Mouse (Mus musculus) forebrain, postnatal 0 days (tissue): ENCODE measurements around the gene Pex11b. TPM values are rescaled to one million over a fixed set of nuclear protein-coding genes. Genes with fewer than 3 reads are reported as not detected.

Source experiments
- ATAC-seq: fragments of 200-750 bp; cut with Nextera tagmentation; 2 replicates; pipeline ENCODE4 v1.8.0; 2017; ENCODE audit warnings: mild to moderate bottlenecking, moderate library complexity
- DNase-seq: peaks from one replicate; pipeline ENCODE4 v3.0.0-alpha.2; 2015
- H3K27ac ChIP-seq: fragments of 300-500 bp; sonication (generic); 2 replicates; pipeline ENCODE4 v1.5.1; 2014; ENCODE audit warnings: low read depth, mild to moderate bottlenecking, antibody characterized with exemption, low read length, moderate library complexity, mixed read lengths
- H3K27me3 ChIP-seq: fragments of 300-500 bp; sonication (generic); 2 replicates; pipeline ENCODE4 v1.6.1; 2014; ENCODE audit warnings: mild to moderate bottlenecking, low read length, mixed read lengths; ENCODE audit not compliant: insufficient read depth
- H3K36me3 ChIP-seq: fragments of 300-500 bp; sonication (generic); 2 replicates; pipeline ENCODE4 v1.6.1; 2014; ENCODE audit warnings: mild to moderate bottlenecking, moderate library complexity; ENCODE audit not compliant: insufficient read depth
- H3K4me1 ChIP-seq: fragments of 300-500 bp; sonication (generic); 2 replicates; pipeline ENCODE4 v1.6.1; 2014; ENCODE audit warnings: antibody characterized with exemption; ENCODE audit not compliant: insufficient read depth
- H3K4me2 ChIP-seq: fragments of 300-500 bp; sonication (generic); 2 replicates; pipeline ENCODE4 v1.6.1; 2014; ENCODE audit warnings: low read depth, mild to moderate bottlenecking, moderate library complexity
- H3K4me3 ChIP-seq: fragments of 300-500 bp; sonication (generic); 2 replicates; pipeline ENCODE4 v1.5.1; 2014; ENCODE audit warnings: low read depth, low read length, mixed read lengths
- H3K9ac ChIP-seq: fragments of 300-500 bp; sonication (generic); 2 replicates; pipeline ENCODE4 v1.6.1; 2014; ENCODE audit warnings: mild to moderate bottlenecking
- H3K9me3 ChIP-seq: fragments of 300-500 bp; sonication (generic); 2 replicates; pipeline ENCODE4 v1.6.1; 2016; ENCODE audit warnings: low read length
- CTCF ChIP-seq: sonication (generic); IDR thresholded peaks from 2 replicates; pipeline ENCODE4 v1.5.1; 2016; ENCODE audit warnings: antibody characterized with exemption, control low read depth, low read depth
- WGBS: fragments of 180-500 bp; shearing (Covaris S2); extraction: QIAGEN DNeasy Blood & Tissue Kit; methylation state at CpG from one replicate; pipeline ENCODE4 v1.1.7; 2014; 5-methylcytosine and 5-hydroxymethylcytosine counted together
- polyA plus RNA-seq: library from polyadenylated mRNA; unstranded; fragments of >200 nt; fragmentation: Nextera tagmentation; extraction: Ambion mirVana; gene quantifications from 2 replicates; pipeline ENCODE4 v1.2.1, GENCODE M21; 2015
- total RNA-seq: library from RNA; depleted of rRNA; stranded (reverse); fragments of >200 nt; gene quantifications from 2 replicates; pipeline ENCODE4 v1.2.3, GENCODE M21; 2014

The Pex11b gene
- total and polyA plus RNA-seq, 2 experiments from 2014 or later: 39.0 to 73.6 TPM

- Histone ChIP-seq H3K4me1 (peaks cover 16% of the 10 kb centered on the region), H3K4me3 (no peak overlapping the region), H3K4me2 (no peak overlapping the region), H3K9ac (no peak overlapping the region), H3K27ac (no peak overlapping the region), H3K27me3 (no peaks in the 10 kb centered on the region), H3K9me3 (no peaks in the 10 kb centered on the region), H3K36me3 (peaks cover 3% of the 10 kb centered on the region; the same call in 1 of the 2 replicates)
- 88% methylated on average over 4 of the region's 4 CpGs for WGBS
- DNase-seq (no peak), ATAC-seq (no peak)
- no peak for TF ChIP-seq CTCF
These were observed 28.6 kb upstream of the Pex11b start for GRCm38 (mm10) chr3:96606618-96607017.

GRCm38 (mm10) chr3:96617941-96618340 lies 17.2 kb upstream of the Pex11b start:
- Histone ChIP-seq H3K27me3 (no peaks in the 10 kb centered on the region), H3K4me2 (no peak overlapping the region), H3K4me1 (no peaks in the 10 kb centered on the region), H3K9ac (no peak overlapping the region), H3K27ac (no peak overlapping the region), H3K4me3 (no peak overlapping the region), H3K36me3 (peaks cover 61% of the 10 kb centered on the region), H3K9me3 (no peaks in the 10 kb centered on the region)
- no peak for ATAC-seq
- DNase-seq: no peak
- no peak for TF ChIP-seq CTCF
- 91% methylated on average over 3 of the region's 3 CpGs for WGBS

DNA sequence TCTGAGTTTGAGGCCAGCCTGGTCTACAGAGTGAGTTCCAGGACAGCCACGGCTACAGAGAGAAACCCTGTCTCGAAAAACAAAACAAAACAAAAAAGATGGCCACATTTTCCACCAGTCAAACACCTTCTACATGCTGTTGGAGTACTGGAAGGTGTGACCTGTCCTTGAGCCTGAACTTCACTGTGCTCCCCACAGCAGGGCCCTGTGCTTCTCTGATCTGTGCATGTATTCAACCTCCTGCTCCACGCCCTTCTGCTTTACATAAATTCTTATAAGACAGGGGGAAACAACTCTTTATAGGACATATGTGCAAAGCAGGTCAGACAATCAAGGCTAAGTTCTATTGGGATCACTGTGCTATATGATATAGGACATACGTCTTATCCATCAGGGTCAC lies 12.0 kb upstream of the Pex11b start:
- no peak for DNase-seq
- no peak for ATAC-seq
- no peaks in the 10 kb centered on the region for H3K27me3 ChIP-seq
- WGBS: 96% methylated on average over 4 of the region's 4 CpGs
- no peaks in the 10 kb centered on the region for H3K9me3 ChIP-seq
- TF ChIP-seq CTCF: no peak
- no peak overlapping the region for H3K4me3 ChIP-seq
- H3K27ac ChIP-seq: no peak overlapping the region
- H3K4me1 ChIP-seq: no peaks in the 10 kb centered on the region
- H3K4me2 ChIP-seq: no peak overlapping the region
- H3K9ac ChIP-seq: no peak overlapping the region
- H3K36me3 ChIP-seq: peaks cover 52% of the 10 kb centered on the region

DNA sequence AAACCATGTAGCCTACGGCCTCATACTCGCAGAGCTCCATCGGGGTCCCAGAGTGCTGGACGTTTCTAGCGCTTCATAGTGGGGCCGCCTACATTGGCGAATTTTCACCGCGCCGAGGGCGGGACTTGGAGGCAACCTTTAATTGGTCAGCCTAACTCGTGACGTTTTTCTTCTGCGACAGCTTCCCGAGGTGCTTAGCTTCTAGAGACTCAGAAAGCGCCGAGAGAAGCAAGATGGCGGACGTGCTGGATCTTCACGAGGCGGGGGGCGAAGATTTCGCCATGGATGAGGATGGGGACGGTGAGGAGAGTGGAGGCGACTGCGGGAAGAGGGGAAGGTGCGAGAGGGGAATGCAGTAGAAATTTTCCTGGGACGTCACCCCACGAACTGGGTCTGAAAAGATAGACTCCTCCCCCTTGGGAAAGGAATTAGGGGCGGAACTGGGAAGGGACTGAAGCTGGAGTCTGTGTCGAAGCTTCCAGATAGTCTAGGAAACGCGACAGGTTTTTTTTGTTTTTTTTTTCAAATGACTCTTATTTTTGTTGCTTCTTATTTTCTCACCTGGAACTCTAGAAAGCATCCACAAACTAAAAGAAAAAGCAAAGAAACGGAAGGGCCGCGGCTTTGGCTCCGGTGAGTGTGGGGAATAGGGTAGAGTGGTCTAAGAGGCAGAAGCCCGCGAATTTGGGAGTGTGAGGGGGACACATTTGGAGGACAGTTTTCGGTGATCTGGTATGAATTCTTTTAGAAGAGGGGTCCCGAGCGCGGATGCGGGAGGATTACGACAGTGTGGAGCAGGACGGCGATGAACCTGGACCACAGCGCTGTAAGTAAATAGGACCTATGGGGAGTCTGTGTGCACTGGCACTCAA lies 5.2 kb upstream of the Pex11b start, which contains the start of gene Rbm8a:
TSS of gene Rbm8a (plus strand) at position 205 of the 872 bp plus-strand sequence.
- peak; percentile 99 for DNase-seq

GRCm38 (mm10) chr3:96632058-96632457 lies 3.1 kb upstream of the Pex11b start:
- Histone ChIP-seq H3K27ac (no peak overlapping the region), H3K9me3 (no peaks in the 10 kb centered on the region), H3K36me3 (peaks cover 9% of the 10 kb centered on the region; the same call in 1 of the 2 replicates), H3K4me1 (peaks cover 24% of the 10 kb centered on the region), H3K4me3 (no peak overlapping the region), H3K4me2 (no peak overlapping the region), H3K27me3 (no peaks in the 10 kb centered on the region), H3K9ac (no peak overlapping the region)
- DNase-seq: no peak
- no peak for ATAC-seq
- TF ChIP-seq CTCF: no peak

More for the DNA sequence above, 5.2 kb upstream of the Pex11b start, which contains the start of gene Rbm8a:
- Histone ChIP-seq H3K36me3 (peaks cover 17% of the 10 kb centered on the region), H3K4me2 (peak within 1 kb of the TSS; percentile 77), H3K27me3 (no peaks in the 10 kb centered on the region), H3K4me3 (peak within 1 kb of the TSS; percentile 78), H3K9me3 (no peaks in the 10 kb centered on the region), H3K27ac (peak within 1 kb of the TSS; percentile 80), H3K4me1 (peaks cover 16% of the 10 kb centered on the region), H3K9ac (peak within 1 kb of the TSS; percentile 75)
- peak; percentile 97 for ATAC-seq
- WGBS: 1% methylated on average over 48 of the region's 48 CpGs
- no peak for TF ChIP-seq CTCF

GRCm38 (mm10) chr3:96634015-96634414 lies 1.2 kb upstream of the Pex11b start:
- H3K4me2 ChIP-seq: no peak overlapping the region
- peaks cover 17% of the 10 kb centered on the region; the same call in 1 of the 2 replicates for H3K36me3 ChIP-seq
- H3K4me3 ChIP-seq: no peak overlapping the region
- no peak overlapping the region for H3K9ac ChIP-seq
- no peak for DNase-seq
- H3K27ac ChIP-seq: no peak overlapping the region
- 66% methylated on average over 1 of the region's 1 CpGs for WGBS
- H3K9me3 ChIP-seq: no peaks in the 10 kb centered on the region
- peaks cover 23% of the 10 kb centered on the region for H3K4me1 ChIP-seq
- ATAC-seq: no peak
- no peak for TF ChIP-seq CTCF
- H3K27me3 ChIP-seq: no peaks in the 10 kb centered on the region

GRCm38 (mm10) chr3:96635906-96636305 lies 730 bp downstream of the Pex11b start:
- peaks cover 15% of the 10 kb centered on the region for H3K4me1 ChIP-seq
- peak overlapping the region; percentile 90 for H3K27ac ChIP-seq
- peak overlapping the region; percentile 83 for H3K4me2 ChIP-seq
- no peaks in the 10 kb centered on the region for H3K27me3 ChIP-seq
- H3K36me3 ChIP-seq: peaks cover 27% of the 10 kb centered on the region; the same call in 1 of the 2 replicates
- peak overlapping the region; percentile 82 for H3K4me3 ChIP-seq
- DNase-seq (no peak), ATAC-seq (0 out of 2 replicates have a peak, but pooled peaks have one; percentile 1)
- H3K9ac ChIP-seq: peak overlapping the region; percentile 93
- H3K9me3 ChIP-seq: no peaks in the 10 kb centered on the region
- 11% methylated on average over 15 of the region's 15 CpGs for WGBS
- TF ChIP-seq CTCF: no peak
